Mouse (Mus musculus) cerebellum, postnatal 4 days (tissue): ENCODE measurements around the gene 4930578C19Rik.
"Not testable (repeated sequence)": the region's sequence is repeated elsewhere in the genome, so short reads cannot be mapped to it uniquely, and the experiment has no call there.

Experiments used
- DNase-seq, 2 experiments: peaks; one replicate each; pipeline ENCODE4 v3.0.0; 2022; ENCODE audit warnings: low spot score in 2 of 2, mixed read lengths in 1 of 2

The 4930578C19Rik gene

DNA sequence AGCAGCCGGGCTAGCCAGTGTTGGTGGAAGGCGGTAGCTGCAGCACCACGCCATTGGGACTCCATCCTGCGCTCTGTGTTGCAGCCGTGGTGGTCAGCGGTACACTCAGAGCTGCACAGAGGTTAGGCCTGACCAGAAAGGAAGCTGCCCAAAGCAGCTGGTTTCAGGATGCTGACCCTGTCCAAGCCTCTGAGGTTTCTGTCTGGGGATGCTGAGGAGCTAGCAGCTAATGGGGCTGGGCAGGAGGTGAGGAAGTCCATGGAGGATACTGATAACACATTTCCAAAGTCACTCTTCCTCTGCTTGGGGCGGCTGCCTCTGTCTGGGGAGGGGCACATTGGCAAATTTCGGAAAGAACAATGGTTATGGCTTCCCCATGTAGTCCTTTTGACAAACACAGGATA is at the start of gene 4930578C19Rik:
4930578C19Rik (minus strand) TSS at position 200 of the 404 bp plus-strand sequence.
- no peak for DNase-seq

DNA sequence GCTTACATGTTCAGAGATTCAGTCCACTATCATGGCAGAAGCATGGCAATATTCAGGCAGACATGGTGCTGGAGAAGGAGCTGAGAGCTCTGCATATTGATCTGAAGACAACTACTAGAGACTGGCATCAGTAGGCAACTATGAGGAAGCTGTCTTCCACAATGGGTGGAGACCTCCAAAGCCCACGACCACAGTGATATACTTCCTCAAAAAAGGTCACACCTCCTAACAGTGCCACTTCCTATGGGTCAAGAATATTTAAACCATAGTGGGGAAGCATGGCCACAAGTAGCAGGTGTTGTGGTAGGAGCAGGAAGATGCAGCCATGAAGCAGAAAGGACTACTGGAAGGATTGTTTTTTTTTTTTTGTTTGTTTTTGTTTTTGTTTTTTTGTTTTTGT is 6.5 kb upstream of the 4930578C19Rik start:
- DNase-seq, result no peak

- DNase-seq, result no peak
Observed at GRCm38 (mm10) chrX:18462879-18463278, 1.7 kb upstream of the 4930578C19Rik start.

DNA sequence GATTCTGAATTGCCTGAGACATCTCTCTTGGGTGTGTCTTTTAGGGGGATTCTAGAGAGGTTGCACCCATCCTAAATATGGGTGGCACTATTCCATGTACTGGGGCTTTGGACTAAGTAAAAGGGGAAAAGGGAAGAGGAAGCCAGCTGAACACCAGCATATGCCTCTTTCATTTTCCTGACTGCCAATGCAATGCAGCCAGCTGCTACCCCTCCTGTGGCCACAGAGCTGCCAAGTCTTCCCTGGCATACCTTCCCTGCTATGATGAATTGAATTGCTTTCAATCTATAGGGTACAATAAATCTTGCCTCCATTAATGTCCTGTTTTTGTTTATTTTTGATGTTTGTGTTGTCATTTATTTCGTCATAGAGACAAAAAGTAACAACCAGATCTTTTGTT is 9.6 kb downstream of the 4930578C19Rik start:
- no peak for DNase-seq

DNA sequence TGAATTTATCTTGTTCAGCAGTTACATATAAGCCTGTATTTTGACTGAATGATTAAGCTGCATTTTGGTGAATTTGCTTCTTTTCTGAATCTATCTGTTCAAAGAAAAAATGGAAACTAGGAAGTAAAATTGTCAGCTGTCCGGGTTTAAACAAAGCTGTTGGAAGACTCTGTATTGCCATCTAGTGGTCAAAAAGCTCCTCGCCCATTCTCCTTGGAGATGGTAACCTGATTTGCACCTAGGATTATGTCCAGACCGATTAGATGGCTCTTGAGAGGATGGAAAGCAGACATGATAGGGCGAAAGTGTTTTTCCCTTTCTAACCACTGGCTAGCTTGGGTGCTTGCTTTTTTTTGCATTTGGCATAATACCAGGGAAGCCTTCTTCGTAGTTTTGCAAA is 19.1 kb downstream of the 4930578C19Rik start:
- peak in 1 of 2 experiments; percentile 49 for DNase-seq

GRCm38 (mm10) chrX:18425451-18425850 is 35.7 kb downstream of the 4930578C19Rik start:
- no peak for DNase-seq

- no peak for DNase-seq
Observed at GRCm38 (mm10) chrX:18423206-18423605, 38.0 kb downstream of the 4930578C19Rik start.

DNA sequence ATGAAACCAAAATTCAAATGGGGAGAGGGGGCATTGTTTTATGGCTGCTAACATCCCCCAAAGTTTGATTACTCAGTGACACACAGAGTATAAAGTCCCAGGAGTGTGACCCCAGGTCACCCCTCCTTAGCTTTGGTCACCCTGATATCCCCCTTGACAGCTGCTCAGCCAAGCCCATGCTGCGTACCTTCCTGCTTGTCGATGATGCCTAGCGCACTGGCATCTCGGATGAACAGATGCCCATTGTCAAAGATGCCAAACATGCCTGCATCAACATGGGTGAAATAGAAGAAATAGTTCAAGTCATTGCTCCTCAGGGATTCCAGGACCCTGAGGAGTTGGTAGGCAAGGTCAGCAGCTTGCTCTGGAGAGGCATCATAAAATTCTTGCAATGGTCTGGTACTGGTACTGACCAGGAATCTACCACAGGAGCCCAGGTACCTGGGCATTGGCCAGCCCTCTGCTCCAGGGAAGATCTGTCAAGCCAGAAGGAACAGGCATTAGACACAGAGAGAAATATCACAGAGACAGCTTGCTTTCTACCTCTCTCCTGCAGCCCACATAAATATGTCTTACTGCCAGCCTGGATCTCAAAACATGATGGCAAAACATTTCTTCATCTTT is 40.9 kb downstream of the 4930578C19Rik start:
- no peak for DNase-seq

DNA sequence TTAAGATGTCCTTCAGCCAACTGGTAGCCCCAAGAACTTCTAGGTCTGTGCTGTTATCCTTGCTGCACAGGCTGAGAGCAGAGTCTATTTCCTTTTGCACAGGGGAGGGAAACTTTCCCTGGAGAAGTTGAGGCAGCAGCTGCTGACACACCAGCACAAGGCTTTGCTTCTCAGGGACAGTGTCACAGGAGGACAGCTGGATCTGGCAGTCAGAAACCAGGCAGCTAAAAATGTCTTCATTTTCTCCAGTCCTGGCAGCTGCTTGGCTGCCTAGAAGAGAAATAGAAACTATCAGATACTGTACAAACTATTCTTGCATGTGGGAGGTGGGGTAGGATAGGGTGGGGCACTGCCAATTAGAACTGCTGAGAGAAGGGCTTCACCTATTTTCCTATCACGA is 42.2 kb downstream of the 4930578C19Rik start:
- DNase-seq, result no peak

DNA sequence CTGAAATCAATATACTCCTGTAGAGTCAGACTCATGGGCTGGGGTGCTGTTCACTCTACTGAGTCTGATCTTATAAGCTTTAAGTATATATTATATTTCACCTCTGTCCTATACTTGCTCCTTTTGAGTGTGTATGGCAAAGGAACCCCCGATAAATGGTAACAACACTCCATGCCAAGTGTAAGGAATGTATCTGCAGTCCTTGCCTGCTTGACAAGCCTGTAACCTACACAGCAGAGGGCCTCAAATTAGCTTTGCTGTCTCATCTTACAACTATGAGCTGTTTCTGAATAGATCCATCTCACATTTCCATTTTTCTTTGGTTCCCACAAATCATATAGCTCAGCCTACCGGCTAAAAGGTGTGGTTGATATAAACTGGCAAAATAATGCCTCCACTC is 46.6 kb downstream of the 4930578C19Rik start:
- no peak for DNase-seq

DNA sequence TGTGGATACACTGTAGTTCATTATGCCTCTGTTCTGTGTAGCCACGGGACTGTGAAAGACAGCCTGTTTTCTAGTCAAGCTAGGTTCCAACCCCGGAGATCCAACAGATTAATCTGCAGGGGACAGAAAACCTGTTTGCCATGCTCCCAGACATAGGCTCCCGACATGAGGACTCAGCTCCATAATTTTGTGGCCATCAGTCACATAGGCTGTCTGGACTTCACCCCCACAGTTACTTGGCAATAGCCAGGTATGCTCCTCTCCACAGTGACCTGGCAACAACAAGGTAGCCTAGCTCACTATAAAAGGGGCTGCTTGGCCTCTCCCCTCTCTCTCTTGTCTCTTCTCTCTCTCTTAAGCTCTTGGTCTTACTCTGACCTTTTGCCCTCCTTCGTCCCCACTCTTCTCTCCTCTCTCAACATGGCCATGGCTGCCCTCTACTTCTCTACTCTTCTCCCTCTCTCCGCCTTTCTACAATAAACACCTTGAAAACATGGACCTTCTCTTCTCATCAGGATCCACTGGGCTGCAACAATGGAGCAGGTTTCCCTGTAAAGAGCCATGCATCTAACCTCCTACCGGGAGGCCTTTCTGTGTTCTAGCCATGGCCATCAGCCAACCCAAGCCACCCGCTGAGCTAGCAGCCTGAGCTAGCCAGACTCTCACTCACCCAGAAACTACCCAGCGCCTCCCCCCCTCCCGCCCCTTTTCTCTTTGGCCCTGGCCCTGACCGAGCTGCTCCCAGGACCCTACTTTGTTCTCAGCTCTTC is 49.9 kb downstream of the 4930578C19Rik start:
- DNase-seq, result no peak

DNA sequence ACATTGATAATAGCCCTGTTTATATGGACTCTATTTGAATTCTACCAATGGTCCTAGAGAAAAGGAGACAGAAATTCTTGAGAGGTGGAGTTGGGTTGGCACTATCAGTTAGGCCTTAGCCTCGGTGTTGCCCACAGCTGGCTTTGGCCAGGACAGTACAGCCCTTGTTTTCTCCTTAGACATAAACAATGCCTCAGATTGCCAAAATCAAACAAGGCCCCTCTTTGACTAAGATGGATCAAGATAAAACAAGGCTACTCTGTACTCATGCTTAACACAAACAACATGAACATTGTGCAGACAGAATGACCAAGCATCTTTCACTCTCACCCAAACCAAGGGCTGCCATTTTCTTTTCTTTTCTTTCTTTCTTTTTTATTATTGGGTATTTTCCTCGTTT is 51.6 kb downstream of the 4930578C19Rik start:
- no peak for DNase-seq

DNA sequence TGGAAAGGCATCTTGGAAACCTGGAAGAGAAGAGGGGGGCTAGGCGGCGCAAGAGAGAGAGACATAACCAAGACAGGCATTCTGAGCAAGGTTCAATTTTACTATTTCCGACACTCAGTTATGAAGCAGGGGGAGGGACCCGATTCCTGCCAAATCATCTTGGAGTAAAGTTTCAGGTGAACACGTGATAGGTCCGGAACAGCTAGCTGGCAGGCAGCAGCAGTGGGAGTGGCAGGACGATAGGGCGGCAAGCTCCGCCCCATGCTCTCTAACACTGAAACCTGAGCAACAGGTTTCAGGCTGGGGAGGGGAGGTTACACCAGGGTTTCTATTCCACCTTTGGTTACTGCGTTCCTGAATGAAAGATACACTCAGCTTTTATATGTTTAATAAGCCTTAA is 58.9 kb downstream of the 4930578C19Rik start:
- DNase-seq, result no peak

GRCm38 (mm10) chrX:18396700-18397099 is 64.5 kb downstream of the 4930578C19Rik start:
- no peak for DNase-seq

DNA sequence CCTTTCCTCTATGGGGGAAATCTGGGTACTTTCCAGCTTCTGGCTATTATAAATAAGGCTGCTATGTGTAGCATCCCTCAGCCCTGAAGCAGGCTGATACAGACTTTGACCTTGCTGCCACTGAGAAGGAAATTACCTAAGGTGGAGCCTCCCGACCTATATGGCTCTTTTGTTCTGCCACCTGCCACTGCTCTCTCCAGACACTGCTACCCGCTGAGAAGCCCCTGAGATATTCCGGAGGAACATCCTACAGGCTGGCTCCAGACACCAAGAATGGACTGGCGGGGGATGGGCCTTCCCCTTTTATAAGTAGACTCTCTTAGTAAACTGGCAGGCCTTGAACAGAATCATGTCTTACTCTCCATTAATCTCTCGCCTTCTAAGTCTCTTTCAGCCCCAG is 77.0 kb downstream of the 4930578C19Rik start:
- not testable (repeated sequence) for DNase-seq
